Mouse (Mus musculus): ENCODE measurements around the gene Ttc30a2. TPM values are rescaled to one million over a fixed set of nuclear protein-coding genes. Genes with fewer than 3 reads are reported as not detected.
"Not testable (repeated sequence)": the region's sequence is repeated elsewhere in the genome, so short reads cannot be mapped to it uniquely, and the experiment has no call there.

Gene Ttc30a2
- polyA plus RNA-seq, 1 experiment from 2014 or later: 0.47 TPM

- no peak overlapping the region for H3K4me2 ChIP-seq (replicated peaks)
- WGBS: 78% methylated on average over 6 of the region's 6 CpGs
- peaks cover 44% of the 10 kb centered on the region for H3K4me1 ChIP-seq
- H3K9me3 ChIP-seq: no peaks in the 10 kb centered on the region
- no peak for ATAC-seq (replicated peaks)
- H3K27ac ChIP-seq (replicated peaks): no peak overlapping the region
- H3K36me3 ChIP-seq: no peaks in the 10 kb centered on the region
- no peak overlapping the region for H3K9ac ChIP-seq (replicated peaks)
- H3K27me3 ChIP-seq: no peaks in the 10 kb centered on the region
- no peak overlapping the region for H3K4me3 ChIP-seq
Observed at GRCm38 (mm10) chr2:75991581-75992205, 13.7 kb upstream of the Ttc30a2 start.

GRCm38 (mm10) chr2:75990885-75991539 is 13.0 kb upstream of the Ttc30a2 start:
- no peak overlapping the region for H3K4me3 ChIP-seq
- H3K27ac ChIP-seq (replicated peaks): no peak overlapping the region
- ATAC-seq (replicated peaks): no peak; the same call in 1 of the 2 replicates
- 63% methylated on average over 13 of the region's 13 CpGs for WGBS
- no peaks in the 10 kb centered on the region for H3K27me3 ChIP-seq
- peaks cover 44% of the 10 kb centered on the region for H3K4me1 ChIP-seq
- H3K36me3 ChIP-seq: no peaks in the 10 kb centered on the region
- no peak overlapping the region for H3K9ac ChIP-seq (replicated peaks)
- no peaks in the 10 kb centered on the region for H3K9me3 ChIP-seq
- H3K4me2 ChIP-seq (replicated peaks): no peak overlapping the region

- H3K9ac ChIP-seq (replicated peaks): no peak overlapping the region
- H3K27me3 ChIP-seq: no peaks in the 10 kb centered on the region
- peak overlapping the region; percentile 84 for H3K27ac ChIP-seq (replicated peaks)
- H3K4me2 ChIP-seq (replicated peaks): no peak overlapping the region
- H3K36me3 ChIP-seq: no peaks in the 10 kb centered on the region
- no peak for ATAC-seq (replicated peaks)
- H3K9me3 ChIP-seq: no peaks in the 10 kb centered on the region
- no peak overlapping the region for H3K4me3 ChIP-seq
- H3K4me1 ChIP-seq: peaks cover 50% of the 10 kb centered on the region
- 55% methylated on average over 4 of the region's 4 CpGs for WGBS
Observed at GRCm38 (mm10) chr2:75989694-75990093, 11.7 kb upstream of the Ttc30a2 start.

- no peaks in the 10 kb centered on the region for H3K27me3 ChIP-seq
- ATAC-seq (replicated peaks): peak; percentile 54
- H3K27ac ChIP-seq (replicated peaks): peak overlapping the region; percentile 84
- H3K4me2 ChIP-seq (replicated peaks): peak overlapping the region; percentile 19
- 30% methylated on average over 7 of the region's 7 CpGs for WGBS
- no peaks in the 10 kb centered on the region for H3K36me3 ChIP-seq
- H3K4me3 ChIP-seq: no peak overlapping the region
- no peaks in the 10 kb centered on the region for H3K9me3 ChIP-seq
- peaks cover 53% of the 10 kb centered on the region for H3K4me1 ChIP-seq
- H3K9ac ChIP-seq (replicated peaks): no peak overlapping the region
Observed at GRCm38 (mm10) chr2:75988779-75989363, 10.9 kb upstream of the Ttc30a2 start.

- no peaks in the 10 kb centered on the region for H3K27me3 ChIP-seq
- H3K4me1 ChIP-seq: peaks cover 50% of the 10 kb centered on the region
- H3K9ac ChIP-seq (replicated peaks): no peak overlapping the region
- peak; percentile 23; the same call in 1 of the 2 replicates for ATAC-seq (replicated peaks)
- no peaks in the 10 kb centered on the region for H3K36me3 ChIP-seq
- H3K4me2 ChIP-seq (replicated peaks): peak overlapping the region; percentile 19
- no peaks in the 10 kb centered on the region for H3K9me3 ChIP-seq
- H3K27ac ChIP-seq (replicated peaks): peak overlapping the region; percentile 84
- WGBS: 43% methylated on average over 4 of the region's 4 CpGs
- no peak overlapping the region for H3K4me3 ChIP-seq
Observed at GRCm38 (mm10) chr2:75988378-75988777, 10.4 kb upstream of the Ttc30a2 start.

GRCm38 (mm10) chr2:75987739-75988138 is 9.8 kb upstream of the Ttc30a2 start:
- Histone ChIP-seq H3K4me2 (replicated peaks) (no peak overlapping the region), H3K27me3 (no peaks in the 10 kb centered on the region), H3K4me3 (no peak overlapping the region), H3K27ac (replicated peaks) (peak overlapping the region; percentile 84), H3K9ac (replicated peaks) (no peak overlapping the region), H3K9me3 (no peaks in the 10 kb centered on the region), H3K4me1 (peaks cover 44% of the 10 kb centered on the region), H3K36me3 (no peaks in the 10 kb centered on the region)
- 69% methylated on average over 9 of the region's 9 CpGs for WGBS
- ATAC-seq (replicated peaks): no peak

- Histone ChIP-seq H3K27me3 (no peaks in the 10 kb centered on the region), H3K4me1 (peaks cover 25% of the 10 kb centered on the region), H3K36me3 (no peaks in the 10 kb centered on the region), H3K27ac (replicated peaks) (peak overlapping the region; percentile 32; the same call in 1 of the 2 replicates), H3K9me3 (no peaks in the 10 kb centered on the region), H3K4me3 (no peak overlapping the region), H3K4me2 (replicated peaks) (no peak overlapping the region), H3K9ac (replicated peaks) (0 out of 2 replicates have a peak overlapping the region, but pooled peaks have one; percentile 20)
- peak; percentile 71 for ATAC-seq (replicated peaks)
- 0% methylated on average over 2 of the region's 2 CpGs for WGBS
Observed at GRCm38 (mm10) chr2:75985124-75985523, 7.2 kb upstream of the Ttc30a2 start.

- Histone ChIP-seq H3K36me3 (no peaks in the 10 kb centered on the region), H3K9ac (replicated peaks) (no peak overlapping the region), H3K9me3 (no peaks in the 10 kb centered on the region), H3K4me3 (no peak overlapping the region), H3K4me2 (replicated peaks) (no peak overlapping the region), H3K27me3 (no peaks in the 10 kb centered on the region), H3K27ac (replicated peaks) (no peak overlapping the region), H3K4me1 (peaks cover 23% of the 10 kb centered on the region)
- no peak for ATAC-seq (replicated peaks)
- WGBS: 84% methylated on average over 3 of the region's 3 CpGs
Observed at GRCm38 (mm10) chr2:75983847-75984246, 5.9 kb upstream of the Ttc30a2 start.

GRCm38 (mm10) chr2:75983091-75983490 is 5.1 kb upstream of the Ttc30a2 start:
- Histone ChIP-seq H3K9ac (replicated peaks) (no peak overlapping the region), H3K4me3 (no peak overlapping the region), H3K27ac (replicated peaks) (no peak overlapping the region), H3K9me3 (no peaks in the 10 kb centered on the region), H3K36me3 (no peaks in the 10 kb centered on the region), H3K4me1 (peaks cover 15% of the 10 kb centered on the region), H3K27me3 (no peaks in the 10 kb centered on the region), H3K4me2 (replicated peaks) (no peak overlapping the region)
- ATAC-seq (replicated peaks): no peak
- WGBS: 98% methylated on average over 3 of the region's 3 CpGs

GRCm38 (mm10) chr2:75982626-75983025 is 4.7 kb upstream of the Ttc30a2 start:
- Histone ChIP-seq H3K27ac (replicated peaks) (no peak overlapping the region), H3K4me3 (no peak overlapping the region), H3K9me3 (no peaks in the 10 kb centered on the region), H3K4me1 (peaks cover 10% of the 10 kb centered on the region), H3K4me2 (replicated peaks) (no peak overlapping the region), H3K36me3 (no peaks in the 10 kb centered on the region), H3K9ac (replicated peaks) (no peak overlapping the region), H3K27me3 (no peaks in the 10 kb centered on the region)
- 94% methylated on average over 4 of the region's 4 CpGs for WGBS
- ATAC-seq (replicated peaks): no peak

- H3K27ac ChIP-seq (replicated peaks): 0 out of 2 replicates have a peak within 1 kb of the TSS, but pooled peaks have one; percentile 56
- H3K27me3 ChIP-seq, H3K4me1 ChIP-seq, H3K9me3 ChIP-seq, H3K36me3 ChIP-seq: not testable (repeated sequence)
- H3K4me3 ChIP-seq: peak within 1 kb of the TSS; percentile 53
- ATAC-seq (replicated peaks): peak; percentile 83
- peak within 1 kb of the TSS; percentile 39; the same call in 1 of the 2 replicates for H3K9ac ChIP-seq (replicated peaks)
- WGBS: 2% methylated on average over 34 of the region's 34 CpGs
- H3K4me2 ChIP-seq (replicated peaks): peak within 1 kb of the TSS; percentile 77
Observed at GRCm38 (mm10) chr2:75981440-75982081, 3.6 kb upstream of the Ttc30a2 start, which contains the start of gene Ttc30a1. Ttc30a1 (minus strand) TSS chr2:75981967.

- Histone ChIP-seq H3K4me2 (replicated peaks) (peak overlapping the region; percentile 77), H3K4me3 (peak overlapping the region; percentile 53; the same call in 1 of the 2 replicates)
- H3K27ac ChIP-seq (replicated peaks); ATAC-seq (replicated peaks); H3K9ac ChIP-seq (replicated peaks); H3K27me3 ChIP-seq; H3K4me1 ChIP-seq; H3K36me3 ChIP-seq; H3K9me3 ChIP-seq: not testable (repeated sequence)
- WGBS: 95% methylated on average over 13 of the region's 13 CpGs
Observed at GRCm38 (mm10) chr2:75980933-75981439, 3.0 kb upstream of the Ttc30a2 start.
